Mouse (Mus musculus) heart, embryonic 11.5 days (tissue): ENCODE results near the gene Cplx2. TPM values are rescaled to one million over a fixed set of nuclear protein-coding genes. Genes with fewer than 3 reads are reported as not detected.

Experiments used
- ATAC-seq: fragments of 200-750 bp; cut with Nextera tagmentation; replicated peaks from 2 replicates; pipeline ENCODE4 v1.8.0; 2017; ENCODE audit warnings: moderate library complexity; ENCODE audit not compliant: insufficient number of reproducible peaks, low FRiP score, low TSS enrichment
- H3K27ac ChIP-seq: fragments of 300-500 bp; sonication (generic); 2 replicates; pipeline ENCODE4 v1.5.1; 2014; ENCODE audit warnings: mild to moderate bottlenecking, low read depth, low read length
- H3K27me3 ChIP-seq: fragments of 300-500 bp; sonication (generic); 2 replicates; pipeline ENCODE4 v1.6.1; 2014; ENCODE audit warnings: mild to moderate bottlenecking, low read length, mixed read lengths; ENCODE audit not compliant: control insufficient read depth, insufficient read depth
- H3K36me3 ChIP-seq: fragments of 300-500 bp; sonication (generic); 2 replicates; pipeline ENCODE4 v1.6.1; 2014; ENCODE audit warnings: mild to moderate bottlenecking, low read length, moderate library complexity, mixed read lengths; ENCODE audit not compliant: control insufficient read depth, insufficient read depth
- H3K4me1 ChIP-seq: fragments of 300-500 bp; sonication (generic); 2 replicates; pipeline ENCODE4 v1.6.1; 2014; ENCODE audit warnings: low read length; ENCODE audit not compliant: control insufficient read depth, insufficient read depth
- H3K4me2 ChIP-seq: fragments of 300-500 bp; sonication (generic); 2 replicates; pipeline ENCODE4 v1.6.1; 2014; ENCODE audit warnings: mild to moderate bottlenecking, moderate library complexity
- H3K4me3 ChIP-seq: fragments of 300-500 bp; sonication (generic); 2 replicates; pipeline ENCODE4 v1.5.1; 2014; ENCODE audit warnings: low read depth, low read length
- H3K9ac ChIP-seq: fragments of 300-500 bp; sonication (generic); 2 replicates; pipeline ENCODE4 v1.6.1; 2014; ENCODE audit warnings: mild to moderate bottlenecking, low read depth, low read length, moderate library complexity
- H3K9me3 ChIP-seq: fragments of 300-500 bp; sonication (generic); replicated peaks from 2 replicates; pipeline ENCODE4 v1.6.1; 2016; ENCODE audit warnings: low read length; ENCODE audit not compliant: control insufficient read depth
- WGBS: fragments of 180-500 bp; shearing (Covaris S2); extraction: QIAGEN DNeasy Blood & Tissue Kit; methylation state at CpG from one replicate; pipeline ENCODE4 v1.1.7; 2014; ENCODE audit not compliant: insufficient replicate concordance; 5-methylcytosine and 5-hydroxymethylcytosine counted together
- polyA plus RNA-seq: library from polyadenylated mRNA; unstranded; fragments of >200 nt; fragmentation: Nextera tagmentation; extraction: Ambion mirVana; gene quantifications from 2 replicates; pipeline ENCODE4 v1.2.1, GENCODE M21; 2014

The Cplx2 gene
- polyA plus RNA-seq, 1 experiment from 2014 or later = 3.0 TPM

GRCm38 (mm10) chr13:54357420-54357819 lies 13.7 kb upstream of the Cplx2 start:
- Histone ChIP-seq H3K4me2 (no peak overlapping the region), H3K27me3 (no peaks in the 10 kb centered on the region), H3K9ac (no peak overlapping the region), H3K4me1 (no peaks in the 10 kb centered on the region), H3K27ac (no peak overlapping the region), H3K36me3 (no peaks in the 10 kb centered on the region), H3K9me3 (no peaks in the 10 kb centered on the region), H3K4me3 (no peak overlapping the region)
- no peak for ATAC-seq
- 54% methylated on average over 4 of the region's 4 CpGs for WGBS

- ATAC-seq = no peak
These were observed 12.0 kb upstream of the Cplx2 start for GRCm38 (mm10) chr13:54359181-54359580.

GRCm38 (mm10) chr13:54364686-54365085 lies 6.5 kb upstream of the Cplx2 start:
- H3K27ac ChIP-seq = no peak overlapping the region
- no peak overlapping the region for H3K4me2 ChIP-seq
- H3K36me3 ChIP-seq = no peaks in the 10 kb centered on the region
- H3K4me3 ChIP-seq = no peak overlapping the region
- no peaks in the 10 kb centered on the region for H3K4me1 ChIP-seq
- H3K9ac ChIP-seq = no peak overlapping the region
- no peaks in the 10 kb centered on the region for H3K9me3 ChIP-seq
- peaks cover 3% of the 10 kb centered on the region for H3K27me3 ChIP-seq
- 75% methylated on average over 7 of the region's 7 CpGs for WGBS
- no peak for ATAC-seq

More at GRCm38 (mm10) chr13:54359181-54359580, 12.0 kb upstream of the Cplx2 start:
- H3K4me3 ChIP-seq = no peak overlapping the region
- no peak overlapping the region for H3K4me2 ChIP-seq
- no peaks in the 10 kb centered on the region for H3K27me3 ChIP-seq
- WGBS = 75% methylated on average over 6 of the region's 6 CpGs
- H3K9ac ChIP-seq = no peak overlapping the region
- no peaks in the 10 kb centered on the region for H3K4me1 ChIP-seq
- no peaks in the 10 kb centered on the region for H3K36me3 ChIP-seq
- H3K9me3 ChIP-seq = no peaks in the 10 kb centered on the region
- no peak overlapping the region for H3K27ac ChIP-seq

GRCm38 (mm10) chr13:54367758-54368157 lies 3.4 kb upstream of the Cplx2 start:
- Histone ChIP-seq H3K36me3 (no peaks in the 10 kb centered on the region), H3K9me3 (no peaks in the 10 kb centered on the region), H3K4me3 (no peak overlapping the region), H3K27ac (no peak overlapping the region), H3K9ac (no peak overlapping the region), H3K27me3 (peaks cover 23% of the 10 kb centered on the region), H3K4me2 (no peak overlapping the region), H3K4me1 (peaks cover 13% of the 10 kb centered on the region)
- 72% methylated on average over 6 of the region's 6 CpGs for WGBS
- no peak for ATAC-seq

GRCm38 (mm10) chr13:54368181-54368580 lies 3.0 kb upstream of the Cplx2 start:
- Histone ChIP-seq H3K27me3 (peaks cover 26% of the 10 kb centered on the region), H3K4me2 (no peak overlapping the region), H3K4me3 (no peak overlapping the region), H3K9ac (no peak overlapping the region), H3K27ac (no peak overlapping the region), H3K9me3 (no peaks in the 10 kb centered on the region), H3K36me3 (no peaks in the 10 kb centered on the region), H3K4me1 (peaks cover 13% of the 10 kb centered on the region)
- ATAC-seq = no peak
- WGBS = 74% methylated on average over 9 of the region's 9 CpGs

GRCm38 (mm10) chr13:54371387-54372330 lies 510 bp downstream of the Cplx2 start:
- Histone ChIP-seq H3K4me3 (peak overlapping the region; percentile 24), H3K36me3 (no peaks in the 10 kb centered on the region), H3K27me3 (peaks cover 35% of the 10 kb centered on the region), H3K4me2 (peak overlapping the region; percentile 66), H3K4me1 (peaks cover 13% of the 10 kb centered on the region), H3K9ac (no peak overlapping the region), H3K27ac (no peak overlapping the region), H3K9me3 (no peaks in the 10 kb centered on the region)
- 2% methylated on average over 56 of the region's 59 CpGs for WGBS
- ATAC-seq = peak; percentile 55

- H3K4me1 ChIP-seq = peaks cover 13% of the 10 kb centered on the region
- no peak overlapping the region for H3K4me3 ChIP-seq
- no peak overlapping the region for H3K9ac ChIP-seq
- H3K4me2 ChIP-seq = no peak overlapping the region
- H3K36me3 ChIP-seq = no peaks in the 10 kb centered on the region
- H3K27me3 ChIP-seq = peaks cover 35% of the 10 kb centered on the region
- no peak for ATAC-seq
- H3K9me3 ChIP-seq = no peaks in the 10 kb centered on the region
- 2% methylated on average over 16 of the region's 16 CpGs for WGBS
- H3K27ac ChIP-seq = no peak overlapping the region
These were observed 1.5 kb downstream of the Cplx2 start for GRCm38 (mm10) chr13:54372665-54373064.

GRCm38 (mm10) chr13:54374106-54374706 lies 3.1 kb downstream of the Cplx2 start:
- Histone ChIP-seq H3K9ac (no peak overlapping the region), H3K4me3 (no peak overlapping the region), H3K36me3 (no peaks in the 10 kb centered on the region), H3K9me3 (no peaks in the 10 kb centered on the region), H3K27ac (no peak overlapping the region), H3K27me3 (peaks cover 35% of the 10 kb centered on the region), H3K4me1 (peaks cover 13% of the 10 kb centered on the region), H3K4me2 (no peak overlapping the region)
- 51% methylated on average over 9 of the region's 9 CpGs for WGBS
- no peak for ATAC-seq
